Mouse (Mus musculus) CH12.LX (cell line): Measurements from ENCODE around the gene Pole2.
A peak's percentile ranks its signal among the peaks of the same experiment; 100 is the strongest.

Experiments used
- CTCF ChIP-seq, 2 experiments: IDR thresholded peaks in 1 of 2; conservative IDR thresholded peaks in 1 of 2; 2 replicates each; pipeline ENCODE4 v1.5.1; 2011 to 2012; ENCODE audit warnings: low read depth in 2 of 2, low read length in 2 of 2, improper control_type of control experiment in 1 of 2, inconsistent platforms in 1 of 2, mild to moderate bottlenecking in 1 of 2, moderate library complexity in 1 of 2
- ELF1 ChIP-seq: IDR thresholded peaks from 2 replicates; pipeline ENCODE4 v1.6.1; 2014; ENCODE audit warnings: low read depth, mild to moderate bottlenecking, inconsistent platforms, low read length, improper control_type of control experiment
- EP300 ChIP-seq: IDR thresholded peaks from 2 replicates; pipeline ENCODE4 v1.6.1; 2011; ENCODE audit warnings: low read length, improper control_type of control experiment
- POLR2A ChIP-seq: IDR thresholded peaks from 2 replicates; pipeline ENCODE4 v1.6.1; 2011; ENCODE audit warnings: low read depth, mild to moderate bottlenecking, improper control_type of control experiment, low read length

DNA sequence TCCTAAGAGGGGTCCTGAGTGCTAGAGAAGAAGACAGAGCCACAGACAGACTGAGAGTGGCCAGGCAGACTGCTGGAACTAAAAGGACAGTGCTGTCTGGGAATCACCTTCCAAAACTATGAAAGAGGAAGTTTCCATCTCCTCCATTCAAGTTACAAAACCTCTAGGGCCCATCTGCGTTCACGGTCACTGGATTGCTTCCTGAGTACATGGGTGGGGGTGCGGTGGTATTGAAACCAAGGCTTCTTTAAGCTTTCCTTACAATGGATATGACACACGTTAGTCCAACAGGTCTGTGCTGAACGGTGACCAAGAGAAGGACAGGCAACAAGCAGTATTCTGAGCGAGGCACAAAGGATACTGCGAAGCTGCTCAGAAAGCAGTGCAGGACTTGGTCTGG, 13.6 kb downstream of the Pole2 start:
- TF ChIP-seq EP300 (0 out of 2 replicates have a peak, but pooled peaks have one; percentile 26), CTCF (conservative IDR thresholded peaks at IDR 0.05 in 1 of 2, IDR thresholded peaks at IDR 0.05 in 1 of 2; ENCODE audit: low read depth in 2 of 2, low read length in 2 of 2) (no peak), POLR2A (no peak), ELF1 (no peak)
